Mouse (Mus musculus) regulatory T cell (primary cell): ENCODE measurements around the gene Tmem131.

Experiments
- in situ Hi-C: fragments of 300-600 bp; cut with MboI, MseI; formaldehyde crosslinking; loops from one replicate; pipeline ENCODE4 v1.15.1; 2025; ENCODE audit warnings: high pct_unique_total_duplicates

Gene Tmem131

GRCm38 (mm10) chr1:36943653-36944052, at the start of gene Tmem131:
TSS of gene Tmem131 (minus strand) at chr1:36943666.
- in situ Hi-C loops, result no loop called here

- in situ Hi-C loops, result loop anchor here (5.0 kb wide), 1 partner anchor 41 kb away; no protein-coding TSS in a partner anchor
These were observed 45.1 kb upstream of the Tmem131 start for GRCm38 (mm10) chr1:36988561-36988960.

GRCm38 (mm10) chr1:36988161-36988560, 44.7 kb upstream of the Tmem131 start:
- in situ Hi-C loops, result loop anchor here (5.0 kb wide), 1 partner anchor 41 kb away; no protein-coding TSS in a partner anchor

- in situ Hi-C loops, result loop anchor here (5.0 kb wide), 1 partner anchor 40 kb away; no protein-coding TSS in a partner anchor
These were observed 44.0 kb upstream of the Tmem131 start for GRCm38 (mm10) chr1:36987172-36988148.

GRCm38 (mm10) chr1:36986396-36987160, 43.1 kb upstream of the Tmem131 start:
- in situ Hi-C loops, result loop anchor here (5.0 kb wide), 1 partner anchor 39 kb away; no protein-coding TSS in a partner anchor

GRCm38 (mm10) chr1:36985896-36986295, 42.4 kb upstream of the Tmem131 start:
- in situ Hi-C loops, result loop anchor here (5.0 kb wide), 1 partner anchor 39 kb away; no protein-coding TSS in a partner anchor

GRCm38 (mm10) chr1:36984406-36984805, 40.9 kb upstream of the Tmem131 start:
- in situ Hi-C loops, result no loop called here

GRCm38 (mm10) chr1:36983754-36984153, 40.3 kb upstream of the Tmem131 start:
- in situ Hi-C loops, result no loop called here

- in situ Hi-C loops, result no loop called here
These were observed 38.9 kb upstream of the Tmem131 start for GRCm38 (mm10) chr1:36982191-36982961.

GRCm38 (mm10) chr1:36976770-36977169, 33.3 kb upstream of the Tmem131 start:
- in situ Hi-C loops, result no loop called here

GRCm38 (mm10) chr1:36970918-36971617, 27.6 kb upstream of the Tmem131 start:
- in situ Hi-C loops, result no loop called here

GRCm38 (mm10) chr1:36965831-36966230, 22.4 kb upstream of the Tmem131 start:
- in situ Hi-C loops, result no loop called here

GRCm38 (mm10) chr1:36962379-36963176, 19.1 kb upstream of the Tmem131 start:
- in situ Hi-C loops, result no loop called here

- in situ Hi-C loops, result no loop called here
These were observed 17.2 kb upstream of the Tmem131 start for GRCm38 (mm10) chr1:36960509-36961222.

- in situ Hi-C loops, result loop anchor here (5.0 kb wide), 1 partner anchor 38 kb away; no protein-coding TSS in a partner anchor
These were observed 6.2 kb upstream of the Tmem131 start for GRCm38 (mm10) chr1:36949591-36950184.

GRCm38 (mm10) chr1:36947448-36947847, 4.0 kb upstream of the Tmem131 start:
- in situ Hi-C loops, result loop anchor here (5.0 kb wide), 1 partner anchor 40 kb away; no protein-coding TSS in a partner anchor

- in situ Hi-C loops, result no loop called here
These were observed 3.1 kb downstream of the Tmem131 start for GRCm38 (mm10) chr1:36940381-36940762.

GRCm38 (mm10) chr1:36939506-36940380, 3.7 kb downstream of the Tmem131 start:
- in situ Hi-C loops, result no loop called here
